Mouse (Mus musculus): ENCODE results near the gene Zfp597.
A peak's percentile ranks its signal among the peaks of the same experiment; 100 is the strongest.

- TF ChIP-seq CTCF (IDR thresholded peaks at IDR 0.05) (no peak), POLR2A (IDR thresholded peaks at IDR 0.05; ENCODE audit: insufficient read depth, low read depth, low read length) (peak; percentile 60)
These were observed 10.9 kb upstream of the Zfp597 start for GRCm38 (mm10) chr16:3895173-3895792.
